Mouse (Mus musculus): ENCODE results near the gene Pagr1a. TPM values are rescaled to one million over a fixed set of nuclear protein-coding genes. Genes with fewer than 3 reads are reported as not detected.

Pagr1a gene
- polyA plus RNA-seq (2017; shearing (Covaris generic)): 34.0 TPM

DNA sequence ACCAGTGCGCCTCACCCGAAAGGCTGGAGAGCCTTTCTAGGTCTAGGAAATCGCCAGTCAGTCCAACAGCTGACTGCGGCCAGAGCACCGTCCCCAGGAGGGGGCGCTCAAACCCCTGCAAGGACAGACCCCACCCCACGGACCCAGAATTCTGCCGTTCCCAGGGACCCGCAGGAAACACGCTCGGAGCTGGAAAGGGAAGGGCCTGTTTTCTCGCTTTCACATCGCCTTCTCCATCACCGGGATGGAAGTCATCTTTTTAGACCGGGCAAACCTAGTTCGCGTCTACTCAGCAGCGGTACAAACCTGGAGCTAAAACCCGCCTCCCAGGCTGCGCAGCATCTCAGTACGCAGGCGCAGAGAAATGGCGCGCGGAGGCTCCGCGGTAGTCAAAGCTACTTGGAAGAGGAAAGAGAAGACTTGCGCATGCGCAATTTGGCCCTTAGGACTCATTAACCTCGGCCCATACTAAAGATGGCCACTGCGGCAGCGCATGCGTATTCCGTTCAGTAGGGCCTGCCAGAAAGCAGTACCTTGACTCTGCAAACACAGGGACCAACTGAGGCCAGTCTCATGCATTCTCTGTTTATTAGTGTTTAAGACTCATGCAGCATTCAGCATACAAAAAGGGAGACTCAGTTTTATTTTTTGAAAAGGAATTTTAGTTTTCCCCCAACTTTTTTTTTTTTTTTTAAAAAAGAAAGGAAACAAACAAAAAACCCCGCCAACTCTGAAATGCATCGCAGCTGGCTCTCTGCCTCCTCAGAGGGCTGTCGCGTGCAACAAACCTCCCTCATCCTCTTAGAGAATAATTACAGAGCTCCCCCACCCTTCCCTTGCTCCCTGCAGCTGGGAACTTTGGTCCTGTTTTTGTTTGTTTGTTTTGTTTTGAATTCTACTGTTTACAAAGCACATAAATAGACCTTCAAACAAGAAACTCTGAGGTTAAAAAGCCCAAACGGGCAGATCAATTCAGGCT lies at the start of gene Pagr1a:
Pagr1a (minus strand) TSS at position 382 of the 979 bp plus-strand sequence.

DNA sequence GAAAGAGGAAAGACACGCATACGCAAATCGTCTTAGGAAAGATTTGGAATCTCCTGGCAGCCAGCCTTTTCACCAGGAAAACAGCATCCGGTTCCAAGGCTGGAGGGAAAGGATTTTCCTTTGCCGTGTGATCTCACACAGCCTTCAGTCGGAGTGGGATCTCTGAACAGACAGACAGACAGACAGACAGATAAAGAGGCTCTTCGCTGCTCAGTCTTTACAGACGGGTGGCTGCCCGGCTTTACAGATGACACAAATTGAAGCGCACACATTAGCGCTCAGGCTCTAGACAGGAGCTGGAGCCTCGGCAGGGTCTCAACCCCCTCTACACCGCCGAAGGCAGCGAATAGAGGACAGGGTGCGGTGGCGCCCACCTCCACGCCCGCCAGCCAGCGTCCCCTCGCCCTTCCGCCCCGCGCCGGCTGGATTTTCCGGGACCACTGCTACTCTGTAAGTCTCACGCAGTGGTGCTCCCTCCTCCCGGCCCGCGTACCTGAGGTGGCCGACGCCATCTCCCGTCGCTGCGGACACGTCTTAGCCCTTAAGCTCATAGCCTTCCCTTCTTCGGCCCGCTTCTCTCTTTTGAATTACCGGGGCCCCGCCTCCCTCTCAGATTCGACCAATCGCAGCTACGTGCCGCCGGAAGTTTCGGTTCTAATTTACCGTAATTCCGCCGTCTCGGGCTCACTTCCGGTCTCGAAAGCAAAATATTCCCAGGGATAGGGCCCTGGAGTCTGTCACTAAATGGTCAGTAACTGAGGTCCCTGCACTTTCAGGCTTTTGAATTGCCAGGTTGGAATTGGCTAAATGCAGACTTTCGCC lies 24.9 kb upstream of the Pagr1a start, which contains the start of gene Kif22:
Kif22 (minus strand) TSS at position 621 of the 822 bp plus-strand sequence.

GRCm38 (mm10) chr7:127026984-127027726 lies 10.0 kb upstream of the Pagr1a start, which contains the start of gene Maz:
Gene Maz (minus strand): TSS chr7:127027037.

GRCm38 (mm10) chr7:127020901-127021562 lies 3.9 kb upstream of the Pagr1a start, which contains the start of the genes Gm42742 and Prrt2:
Gene Gm42742 (minus strand): TSS chr7:127021097.
Gene Prrt2 (minus strand): TSS chr7:127021211.

GRCm38 (mm10) chr7:127016481-127016485 lies 869 bp downstream of the Pagr1a start, which contains the start of gene Pagr1b:
Gene Pagr1b (minus strand): TSS chr7:127016484.

GRCm38 (mm10) chr7:127014320-127014719 lies 2.8 kb downstream of the Pagr1a start, which contains the start of gene Mvp:
Gene Mvp (minus strand): TSS chr7:127014621.

GRCm38 (mm10) chr7:126975950-126976866 lies 40.9 kb downstream of the Pagr1a start, which contains the start of gene Cdiptos:
Gene Cdiptos (minus strand): TSS chr7:126976098.

DNA sequence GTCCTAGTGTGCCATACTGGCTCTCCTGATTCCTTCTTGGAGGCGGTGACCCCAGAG lies 41.4 kb downstream of the Pagr1a start, which contains the start of gene Cdipt:
Cdipt (plus strand) TSS at position 22 of the 57 bp plus-strand sequence.

Other genes with a start within 250 kb of the Pagr1a start
- 416 TPM for gene Ypel3, start 240.4 kb downstream of the Pagr1a start, polyA plus RNA-seq (2017; shearing (Covaris generic))
- 5.2 TPM for gene Tbx6, start 235.9 kb downstream of the Pagr1a start, polyA plus RNA-seq (2017; shearing (Covaris generic))
- gene Ppp4c, start 224.9 kb downstream of the Pagr1a start, polyA plus RNA-seq (2017; shearing (Covaris generic)): 341 TPM
- gene Fam57b, start 219.7 kb downstream of the Pagr1a start, polyA plus RNA-seq (2017; shearing (Covaris generic)): not detected
- gene 4930451I11Rik, start 185.7 kb downstream of the Pagr1a start, polyA plus RNA-seq (2017; shearing (Covaris generic)): not detected
- gene Doc2a, start 169.9 kb downstream of the Pagr1a start, polyA plus RNA-seq (2017; shearing (Covaris generic)): not detected
- 10.0 TPM for gene Hirip3, start 155.4 kb downstream of the Pagr1a start, polyA plus RNA-seq (2017; shearing (Covaris generic))
- gene Ino80e, start 155.0 kb downstream of the Pagr1a start, polyA plus RNA-seq (2017; shearing (Covaris generic)): 49.0 TPM
- gene Taok2, start 132.6 kb downstream of the Pagr1a start, polyA plus RNA-seq (2017; shearing (Covaris generic)): 44.2 TPM
- gene Tmem219, start 94.4 kb downstream of the Pagr1a start, polyA plus RNA-seq (2017; shearing (Covaris generic)): 32.2 TPM
- gene Kctd13, start 88.5 kb downstream of the Pagr1a start, polyA plus RNA-seq (2017; shearing (Covaris generic)): 37.5 TPM
- not detected for gene Asphd1, start 67.8 kb downstream of the Pagr1a start, polyA plus RNA-seq (2017; shearing (Covaris generic))
- gene Sez6l2, start 66.8 kb downstream of the Pagr1a start, polyA plus RNA-seq (2017; shearing (Covaris generic)): 0.36 TPM
- 143 TPM for gene Cdipt, start 41.4 kb downstream of the Pagr1a start, polyA plus RNA-seq (2017; shearing (Covaris generic))
- 0.70 TPM for gene Cdiptos, start 41.3 kb downstream of the Pagr1a start, polyA plus RNA-seq (2017; shearing (Covaris generic))
- 34.6 TPM for gene Mvp, start 2.7 kb downstream of the Pagr1a start, polyA plus RNA-seq (2017; shearing (Covaris generic))
- gene Pagr1b, start 868 bp downstream of the Pagr1a start, polyA plus RNA-seq (2017; shearing (Covaris generic)): 2.0 TPM
- 30.6 TPM for gene Gm42742, start 3.7 kb upstream of the Pagr1a start, polyA plus RNA-seq (2017; shearing (Covaris generic))
- gene Prrt2, start 3.9 kb upstream of the Pagr1a start, polyA plus RNA-seq (2017; shearing (Covaris generic)): 2.7 TPM
- 76.6 TPM for gene Maz, start 9.7 kb upstream of the Pagr1a start, polyA plus RNA-seq (2017; shearing (Covaris generic))
- 4.4 TPM for gene Kif22, start 25.1 kb upstream of the Pagr1a start, polyA plus RNA-seq (2017; shearing (Covaris generic))
- not detected for gene Zg16, start 70.0 kb upstream of the Pagr1a start, polyA plus RNA-seq (2017; shearing (Covaris generic))
- 117 TPM for gene AI467606, start 74.0 kb upstream of the Pagr1a start, polyA plus RNA-seq (2017; shearing (Covaris generic))
- gene Qprt, start 104.9 kb upstream of the Pagr1a start, polyA plus RNA-seq (2017; shearing (Covaris generic)): 9.7 TPM
- 42.1 TPM for gene Spn, start 120.5 kb upstream of the Pagr1a start, polyA plus RNA-seq (2017; shearing (Covaris generic))
- gene Cd2bp2, start 178.7 kb upstream of the Pagr1a start, polyA plus RNA-seq (2017; shearing (Covaris generic)): 47.5 TPM
- gene Tbc1d10b, start 191.1 kb upstream of the Pagr1a start, polyA plus RNA-seq (2017; shearing (Covaris generic)): 47.3 TPM
- gene Mylpf, start 191.5 kb upstream of the Pagr1a start, polyA plus RNA-seq (2017; shearing (Covaris generic)): 25.5 TPM
- 15.9 TPM for gene Zfp553, start 215.7 kb upstream of the Pagr1a start, polyA plus RNA-seq (2017; shearing (Covaris generic))
- 528 TPM for gene Sept1, start 215.8 kb upstream of the Pagr1a start, polyA plus RNA-seq (2017; shearing (Covaris generic))
- gene Zfp771, start 226.9 kb upstream of the Pagr1a start, polyA plus RNA-seq (2017; shearing (Covaris generic)): 7.6 TPM
- 10.1 TPM for gene Dctpp1, start 243.4 kb upstream of the Pagr1a start, polyA plus RNA-seq (2017; shearing (Covaris generic))

Data from naive thymus-derived CD4-positive, alpha-beta T cell, adult 5 months (primary cell).